Mouse (Mus musculus): Measurements from ENCODE around the gene Sntn.

GRCm38 (mm10) chr14:13649865-13650264, 20.8 kb upstream of the Sntn start:
- TF ChIP-seq MAFK (IDR thresholded peaks at IDR 0.05; ENCODE audit: insufficient read depth, low read depth, low read length) (no peak), ZC3H11A (IDR thresholded peaks at IDR 0.05; ENCODE audit: borderline replicate concordance, low read depth, low read length) (no peak), ZNF384 (IDR thresholded peaks at IDR 0.05; ENCODE audit: low read depth, low read length) (no peak), CHD2 (IDR thresholded peaks at IDR 0.05; ENCODE audit: low read depth, low read length) (no peak), HCFC1 (IDR thresholded peaks at IDR 0.05; ENCODE audit: borderline replicate concordance, insufficient read depth, low read length) (no peak)
